Mouse (Mus musculus) ES-Bruce4 (cell line): ENCODE data around the gene Scai. TPM values are rescaled to one million over a fixed set of nuclear protein-coding genes. Genes with fewer than 3 reads are reported as not detected.
A peak's percentile ranks its signal among the peaks of the same experiment; 100 is the strongest.

ENCODE experiments used
- H3K27ac ChIP-seq: 2 replicates; pipeline ENCODE4 v1.5.1; 2012; ENCODE audit warnings: low read length, inconsistent platforms; ENCODE audit not compliant: insufficient read depth
- H3K27me3 ChIP-seq: 2 replicates; pipeline ENCODE4 v1.6.1; 2012; ENCODE audit warnings: mild to moderate bottlenecking, low read length, inconsistent platforms; ENCODE audit not compliant: control insufficient read depth, poor library complexity, insufficient read depth, severe bottlenecking
- H3K36me3 ChIP-seq: 2 replicates; pipeline ENCODE4 v1.6.1; 2012; ENCODE audit warnings: inconsistent platforms, mild to moderate bottlenecking, low read length, moderate library complexity; ENCODE audit not compliant: control insufficient read depth, poor library complexity, insufficient read depth, severe bottlenecking
- H3K4me1 ChIP-seq: one replicate; pipeline ENCODE4 v1.8.1; 2011; ENCODE audit warnings: low read length; ENCODE audit not compliant: control insufficient read depth, insufficient read depth
- H3K4me3 ChIP-seq: 2 replicates; pipeline ENCODE4 v1.5.1; 2011; ENCODE audit warnings: low read depth, mild to moderate bottlenecking, low read length
- H3K9ac ChIP-seq: 2 replicates; pipeline ENCODE4 v1.6.1; 2012; ENCODE audit warnings: low read depth, mild to moderate bottlenecking, inconsistent platforms; ENCODE audit not compliant: poor library complexity, severe bottlenecking
- H3K9me3 ChIP-seq: replicated peaks from 2 replicates; pipeline ENCODE4 v1.6.1; 2012; ENCODE audit warnings: mild to moderate bottlenecking, low read length, inconsistent platforms; ENCODE audit not compliant: control insufficient read depth, poor library complexity, insufficient read depth, severe bottlenecking
- CTCF ChIP-seq: IDR thresholded peaks from one replicate; pipeline ENCODE4 v1.8.1; 2011; ENCODE audit warnings: low read depth, low read length
- EP300 ChIP-seq: IDR thresholded peaks from 2 replicates; pipeline ENCODE4 v1.6.1; 2011; ENCODE audit warnings: low read depth, low read length; ENCODE audit not compliant: insufficient read depth
- POLR2A ChIP-seq: IDR thresholded peaks from one replicate; pipeline ENCODE4 v1.8.1; 2011; ENCODE audit warnings: low read length; ENCODE audit not compliant: insufficient read depth
- polyA plus RNA-seq: library from polyadenylated mRNA; stranded (reverse); fragments of >200 nt; gene quantifications from 2 replicates; pipeline ENCODE4 v1.2.4, GENCODE M21; 2011; ENCODE audit warnings: low read depth; ENCODE audit not compliant: missing spikeins, insufficient read depth, insufficient read length

Gene Scai
- polyA plus RNA-seq, 1 experiment, result 18.8 TPM

- TF ChIP-seq POLR2A (no peak), CTCF (no peak)
- no peaks in the 10 kb centered on the region for H3K4me1 ChIP-seq
Measured at GRCm38 (mm10) chr2:39219034-39219433, 28.5 kb upstream of the Scai start.

GRCm38 (mm10) chr2:39217150-39217549 is 26.6 kb upstream of the Scai start:
- no peaks in the 10 kb centered on the region for H3K27me3 ChIP-seq
- H3K9ac ChIP-seq, result no peak overlapping the region
- H3K27ac ChIP-seq, result no peak overlapping the region
- no peaks in the 10 kb centered on the region for H3K36me3 ChIP-seq
- H3K4me1 ChIP-seq, result no peaks in the 10 kb centered on the region
- TF ChIP-seq POLR2A (no peak), CTCF (no peak), EP300 (no peak)
- H3K4me3 ChIP-seq, result no peak overlapping the region
- no peaks in the 10 kb centered on the region for H3K9me3 ChIP-seq

More at GRCm38 (mm10) chr2:39219034-39219433, 28.5 kb upstream of the Scai start:
- no peak overlapping the region for H3K27ac ChIP-seq
- no peak overlapping the region for H3K9ac ChIP-seq
- H3K36me3 ChIP-seq, result no peaks in the 10 kb centered on the region
- no peaks in the 10 kb centered on the region for H3K27me3 ChIP-seq
- H3K4me3 ChIP-seq, result no peak overlapping the region
- H3K9me3 ChIP-seq, result no peaks in the 10 kb centered on the region

- Histone ChIP-seq H3K4me1 (no peaks in the 10 kb centered on the region), H3K36me3 (peaks cover 2% of the 10 kb centered on the region; the same call in 1 of the 2 replicates), H3K27ac (no peak overlapping the region), H3K9me3 (no peaks in the 10 kb centered on the region), H3K9ac (no peak overlapping the region), H3K27me3 (no peaks in the 10 kb centered on the region), H3K4me3 (no peak overlapping the region)
- TF ChIP-seq POLR2A (no peak), EP300 (no peak), CTCF (no peak)
Measured at GRCm38 (mm10) chr2:39210738-39211137, 20.2 kb upstream of the Scai start.

- TF ChIP-seq CTCF (no peak), POLR2A (no peak)
- no peak overlapping the region for H3K4me3 ChIP-seq
- no peaks in the 10 kb centered on the region for H3K9me3 ChIP-seq
- no peaks in the 10 kb centered on the region for H3K4me1 ChIP-seq
- H3K36me3 ChIP-seq, result peaks cover 3% of the 10 kb centered on the region
- no peak overlapping the region for H3K27ac ChIP-seq
- H3K9ac ChIP-seq, result no peak overlapping the region
- no peaks in the 10 kb centered on the region for H3K27me3 ChIP-seq
Measured at GRCm38 (mm10) chr2:39203359-39203758, 12.8 kb upstream of the Scai start.

GRCm38 (mm10) chr2:39194809-39195208 is 4.3 kb upstream of the Scai start:
- TF ChIP-seq EP300, result no peak
- TF ChIP-seq POLR2A, result no peak
- TF ChIP-seq CTCF, result no peak
- Histone ChIP-seq H3K9me3 (no peaks in the 10 kb centered on the region), H3K27me3 (no peaks in the 10 kb centered on the region), H3K4me3 (no peak overlapping the region), H3K9ac (no peak overlapping the region), H3K4me1 (no peaks in the 10 kb centered on the region), H3K36me3 (peaks cover 3% of the 10 kb centered on the region), H3K27ac (no peak overlapping the region)

- Histone ChIP-seq H3K4me1 (no peaks in the 10 kb centered on the region), H3K9ac (peak overlapping the region; percentile 84), H3K27me3 (no peaks in the 10 kb centered on the region), H3K36me3 (no peaks in the 10 kb centered on the region; the same call in 1 of the 2 replicates), H3K4me3 (peak overlapping the region; percentile 86), H3K9me3 (no peaks in the 10 kb centered on the region), H3K27ac (peak overlapping the region; percentile 34; the same call in 1 of the 2 replicates)
- TF ChIP-seq CTCF, result no peak
Measured at GRCm38 (mm10) chr2:39189961-39190560, 473 bp downstream of the Scai start.
